Mouse (Mus musculus): ENCODE results near the gene Gm44973.
"Not testable (repeated sequence)": the region's sequence is repeated elsewhere in the genome, so short reads cannot be mapped to it uniquely, and the experiment has no call there.

The Gm44973 gene

GRCm38 (mm10) chr7:5015118-5016001, at the start of gene Gm44973:
Gene Gm44973, plus strand, starts transcription at chr7:5015496.
- peak; percentile 94 for DNase-seq (ENCODE audit: low spot score)

DNA sequence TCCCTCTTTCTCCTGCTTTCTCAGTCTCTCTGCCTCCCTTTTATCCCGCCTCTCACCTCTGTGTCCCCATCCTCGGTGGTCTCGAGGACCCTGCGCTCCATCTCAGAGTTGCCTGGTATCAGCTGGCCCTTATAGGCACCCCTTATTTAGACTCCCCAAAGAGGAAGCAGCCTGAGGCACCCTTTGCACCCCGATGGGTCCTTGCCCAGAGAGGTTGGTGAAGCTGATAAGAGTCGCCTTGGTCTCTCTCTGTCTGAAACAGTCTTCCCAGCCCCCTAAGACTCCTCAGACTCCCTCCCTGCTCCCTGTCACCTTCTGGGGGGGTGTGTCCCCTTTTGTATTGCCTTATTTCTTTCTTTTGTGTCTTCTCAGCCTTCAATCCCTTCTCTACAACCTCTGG, 44.2 kb upstream of the Gm44973 start, which contains the start of gene Sbk3:
Gene Sbk3 (minus strand): TSS at position 101 of the 400 bp plus-strand sequence.
- DNase-seq (ENCODE audit: low spot score) = no peak

DNA sequence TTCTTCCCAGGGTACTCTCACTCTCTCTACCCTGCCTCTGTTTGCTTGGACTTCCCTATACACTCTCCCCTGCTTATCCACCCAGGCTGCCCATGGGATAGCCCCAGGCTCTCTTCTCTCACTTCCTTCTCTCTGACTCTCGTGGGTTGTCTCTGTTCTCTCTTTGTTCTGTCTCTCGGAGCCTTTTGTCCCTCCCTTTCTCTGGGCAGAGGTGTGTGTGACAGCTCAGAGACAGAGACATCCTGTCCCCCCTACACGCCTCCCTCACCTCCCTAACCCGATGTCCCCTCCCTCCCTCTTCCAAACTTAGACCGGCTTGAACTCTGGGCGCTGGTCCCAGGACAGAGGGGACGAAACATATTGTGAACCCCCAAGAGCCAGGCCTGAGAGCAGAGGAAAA, 43.6 kb upstream of the Gm44973 start:
- no peak for DNase-seq (ENCODE audit: low spot score)

- peak; percentile 15 for DNase-seq (ENCODE audit: low spot score)
Observed at GRCm38 (mm10) chr7:4972321-4973047, 42.8 kb upstream of the Gm44973 start.

DNA sequence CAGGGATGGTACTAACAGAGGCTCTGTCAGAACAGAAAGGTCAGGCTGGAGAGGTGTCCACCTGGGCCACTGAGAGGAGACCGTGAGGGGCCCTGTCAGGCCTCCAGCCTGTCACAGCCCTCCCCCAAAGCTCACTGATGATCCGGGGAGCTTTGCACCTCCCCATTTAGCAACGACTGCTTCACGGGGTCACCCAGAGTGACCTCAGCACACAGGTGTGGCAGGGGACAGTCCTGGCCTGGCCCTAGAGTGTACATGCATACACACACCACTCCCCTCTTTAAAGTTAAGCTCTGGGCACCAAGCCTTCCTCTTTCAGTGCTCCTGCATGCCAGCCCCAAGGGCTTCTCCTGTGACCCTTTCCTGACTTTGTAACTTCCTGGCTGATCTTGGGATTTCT, 39.8 kb upstream of the Gm44973 start:
- no peak for DNase-seq (ENCODE audit: low spot score)

- DNase-seq (ENCODE audit: low spot score) = no peak
Observed at GRCm38 (mm10) chr7:4976832-4977231, 38.5 kb upstream of the Gm44973 start.

- DNase-seq (ENCODE audit: low spot score) = no peak
Observed at GRCm38 (mm10) chr7:4988250-4988649, 27.0 kb upstream of the Gm44973 start.

GRCm38 (mm10) chr7:4993347-4993998, 21.8 kb upstream of the Gm44973 start:
- no peak for DNase-seq (ENCODE audit: low spot score)

- no peak for DNase-seq (ENCODE audit: low spot score)
Observed at GRCm38 (mm10) chr7:4993999-4994788, 21.1 kb upstream of the Gm44973 start.

GRCm38 (mm10) chr7:4995268-4996002, 19.9 kb upstream of the Gm44973 start:
- DNase-seq (ENCODE audit: low spot score) = no peak

DNA sequence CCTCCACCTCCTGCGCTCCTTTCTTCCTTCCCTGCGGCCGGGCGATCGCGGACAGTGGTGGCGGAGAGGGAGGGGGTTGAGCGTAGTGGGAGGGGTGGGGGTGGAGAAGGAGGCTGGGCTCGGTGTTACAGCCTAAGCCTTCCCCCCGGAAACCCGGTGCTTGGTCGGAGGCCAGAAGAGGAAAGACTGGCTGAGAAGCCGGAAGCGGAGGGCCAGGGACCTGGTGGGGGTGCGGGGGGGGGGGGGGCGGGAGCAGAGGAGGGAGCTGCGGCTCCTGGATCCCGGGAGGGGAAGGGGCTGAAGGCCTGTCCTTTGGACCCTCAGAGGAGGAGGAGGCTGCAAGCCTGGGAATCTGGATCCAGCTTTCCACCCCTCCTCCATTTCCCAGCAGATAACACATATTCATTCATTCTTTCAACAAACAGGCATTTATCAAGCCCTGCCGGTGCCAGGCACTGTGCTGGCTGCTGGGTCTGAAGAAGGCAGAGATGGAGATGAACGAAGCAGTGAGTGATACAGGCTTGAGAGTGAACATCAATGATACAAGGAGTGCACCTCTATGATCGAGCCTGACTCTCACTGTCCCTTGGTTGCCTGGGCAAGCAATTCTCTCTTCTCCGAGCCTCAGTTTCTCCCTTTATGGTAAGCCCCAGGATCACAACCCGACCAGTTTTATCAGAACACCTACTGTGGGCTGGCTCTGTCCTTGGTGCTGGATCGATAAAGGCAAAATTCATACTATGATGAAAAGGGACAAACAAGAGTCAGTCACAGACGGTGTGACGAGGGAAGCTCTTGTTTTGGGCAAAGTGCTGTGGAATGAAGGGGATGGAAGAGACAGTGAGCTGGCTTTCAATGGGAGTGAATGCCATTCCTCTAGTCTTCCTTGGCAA, 19.0 kb upstream of the Gm44973 start, which contains the start of gene Zfp579:
Gene Zfp579 (minus strand): TSS at position 156 of the 893 bp plus-strand sequence.
- peak; percentile 92 for DNase-seq (ENCODE audit: low spot score)

DNA sequence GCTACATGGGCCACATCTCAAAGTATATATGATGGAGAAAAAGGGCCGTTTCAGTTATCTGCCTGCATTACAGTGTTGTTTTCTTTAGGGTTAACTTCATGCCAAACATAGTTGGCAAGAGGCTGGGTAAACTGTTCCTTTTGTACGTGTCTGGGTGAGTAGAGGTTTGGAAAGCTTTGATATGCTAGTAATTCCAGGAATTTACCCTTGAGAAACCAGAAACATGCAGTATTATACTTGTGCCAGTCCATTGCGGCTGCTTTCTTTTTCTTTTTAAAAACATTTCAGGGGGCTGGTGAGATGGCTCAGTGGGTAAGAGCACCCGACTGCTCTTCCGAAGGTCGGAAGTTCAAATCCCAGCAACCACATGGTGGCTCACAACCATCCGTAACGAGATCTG, 18.4 kb upstream of the Gm44973 start:
- no peak for DNase-seq (ENCODE audit: low spot score)

GRCm38 (mm10) chr7:4999876-5000275, 15.4 kb upstream of the Gm44973 start:
- DNase-seq (ENCODE audit: low spot score) = no peak

DNA sequence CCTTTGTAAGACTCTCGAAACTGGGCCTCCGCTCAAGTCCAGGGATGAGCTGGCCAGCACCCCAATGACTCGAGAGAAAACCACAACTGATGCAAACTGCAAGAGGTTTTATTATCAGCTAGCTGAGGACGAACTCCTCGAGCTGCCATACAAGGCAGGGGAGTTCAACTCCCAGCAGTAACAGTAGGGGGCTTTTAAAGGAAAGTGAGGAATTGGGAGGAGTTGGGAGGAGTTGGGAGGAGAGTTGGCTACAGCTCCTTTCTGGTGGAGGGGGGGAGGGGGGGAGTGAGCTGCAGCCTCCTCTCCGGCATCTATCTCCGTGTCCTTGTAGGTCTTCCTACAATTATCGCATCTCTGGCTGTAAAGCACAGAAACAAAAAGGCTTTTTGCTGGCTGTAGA, 12.4 kb upstream of the Gm44973 start:
- DNase-seq (ENCODE audit: low spot score) = not testable (repeated sequence)

DNA sequence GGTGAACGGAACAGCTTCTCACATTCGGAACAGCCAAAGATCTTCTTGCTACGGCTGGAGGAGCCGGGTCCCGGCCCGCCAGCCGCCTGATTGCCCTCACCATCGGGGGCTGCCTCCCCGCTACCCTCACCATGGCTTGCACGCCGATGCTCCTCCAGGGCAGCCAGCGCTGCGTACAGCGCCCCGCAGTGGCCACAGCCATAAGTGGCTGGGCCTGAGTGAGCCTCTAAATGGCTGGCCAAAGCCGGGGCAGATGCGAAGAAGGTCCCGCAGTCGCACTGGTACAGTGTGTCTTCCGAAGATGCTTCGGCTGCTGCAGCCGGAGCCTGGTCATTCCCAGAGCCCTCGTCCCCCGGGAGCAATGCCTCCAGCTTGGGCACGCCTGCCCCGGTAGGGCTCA, 7.1 kb upstream of the Gm44973 start:
- DNase-seq (ENCODE audit: low spot score) = no peak

DNA sequence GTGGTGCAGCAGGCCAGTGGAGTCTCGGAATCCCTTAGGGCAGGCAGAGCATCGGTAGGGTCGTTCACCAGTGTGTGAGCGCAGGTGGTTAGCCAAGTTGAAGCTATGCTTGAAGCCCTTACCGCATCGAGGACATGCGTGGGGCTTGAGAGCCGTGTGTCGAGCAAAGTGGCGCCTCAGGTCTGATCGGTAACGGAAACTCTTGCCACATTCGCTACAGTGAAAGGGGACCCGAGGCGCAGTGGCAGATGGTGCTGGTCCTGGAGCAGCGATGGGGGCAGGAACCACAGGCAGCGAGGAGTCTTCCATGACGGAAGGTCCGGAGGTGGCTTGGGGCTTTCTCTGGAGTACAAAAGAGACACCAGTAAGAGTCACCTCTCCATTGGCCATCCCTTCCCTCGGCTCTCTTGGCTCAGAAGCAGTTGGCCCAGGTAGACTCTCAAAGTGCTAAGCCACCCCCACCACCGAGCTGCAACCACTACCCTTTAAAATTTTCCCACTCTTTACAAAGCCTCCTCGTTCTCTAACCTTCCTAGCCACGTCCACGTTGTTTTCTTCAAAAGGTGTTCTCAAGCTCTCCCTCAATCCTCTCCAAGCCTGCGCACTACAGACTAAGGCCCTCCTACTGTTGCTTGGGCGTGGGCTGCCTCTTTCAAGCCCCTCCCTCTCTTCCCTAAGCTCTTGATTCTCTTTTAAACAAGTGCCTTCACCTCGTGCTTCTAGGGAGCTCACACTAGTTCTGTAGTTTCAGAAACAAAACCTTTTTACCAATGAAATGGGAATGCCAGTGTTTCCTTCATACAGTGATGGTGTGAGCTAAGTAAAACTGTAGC, 2.4 kb upstream of the Gm44973 start:
- peak; percentile 21 for DNase-seq (ENCODE audit: low spot score)

- peak; percentile 98 for DNase-seq (ENCODE audit: low spot score)
Observed at GRCm38 (mm10) chr7:5014251-5015117, 812 bp upstream of the Gm44973 start, which contains the start of the genes Zfp524 and Fiz1. Gene Zfp524, plus strand, starts transcription at chr7:5014415. Gene Fiz1, minus strand, starts transcription at chr7:5014697.

DNA sequence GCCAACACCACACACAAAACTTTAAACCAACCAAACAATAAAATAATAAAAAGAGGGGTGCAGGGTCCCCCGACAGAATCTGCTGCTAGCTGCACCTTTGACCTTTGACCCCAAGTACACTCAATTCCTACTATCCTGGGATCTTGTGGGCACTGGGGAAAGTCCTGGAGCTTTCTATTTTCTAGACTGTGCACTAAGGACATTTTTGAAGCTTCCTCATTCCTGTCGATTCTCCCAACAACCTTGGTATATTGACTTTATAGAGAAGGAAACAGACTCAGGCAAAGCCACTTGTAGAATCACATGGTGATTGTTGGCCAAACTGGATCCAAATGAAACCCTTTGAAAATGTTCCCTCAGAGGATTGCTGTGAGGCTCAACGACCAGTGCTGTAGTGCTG, 761 bp downstream of the Gm44973 start:
- DNase-seq (ENCODE audit: low spot score) = no peak
